Comparison of ENCODE assay signal across 8 mouse cellular contexts in the genomic region with DNA sequence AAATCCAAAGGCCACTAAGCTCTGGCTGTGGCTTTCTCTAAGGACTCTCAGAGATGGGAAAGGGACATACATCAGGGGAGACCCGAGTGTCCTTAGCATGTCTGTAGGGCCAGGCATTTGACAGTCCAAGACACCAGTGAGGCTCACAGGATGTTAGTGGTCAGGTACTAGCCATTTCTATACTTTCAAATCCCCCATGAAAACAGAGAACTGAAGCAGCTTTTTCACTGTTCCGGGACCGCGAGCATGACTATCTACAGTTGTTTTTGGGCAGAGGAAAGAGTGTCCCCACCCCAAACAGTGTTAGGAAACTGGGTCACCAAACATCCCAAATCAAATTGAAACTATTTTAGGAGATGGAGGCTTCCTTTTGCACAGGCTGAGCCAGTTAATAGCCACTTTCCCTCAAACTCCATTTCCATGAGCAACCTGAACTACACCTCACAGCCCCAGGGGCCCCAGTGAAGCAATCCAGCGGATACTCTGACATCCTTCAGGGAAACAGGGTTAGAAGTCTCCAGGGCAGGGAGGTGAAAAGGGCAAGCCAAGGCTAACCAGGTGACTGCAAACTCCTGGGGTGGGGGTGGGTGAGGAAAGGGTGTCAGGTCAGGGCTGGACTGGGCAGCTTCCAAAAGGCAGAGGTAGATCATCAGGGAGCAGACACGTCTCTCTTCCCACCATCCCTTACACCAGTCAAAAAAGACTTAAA. TPM values are rescaled to one million over a fixed set of nuclear protein-coding genes. Genes with fewer than 3 reads are reported as not detected.
DNase-seq lines count a peak whose midpoint lies in the region; ATAC-seq and TF ChIP-seq lines count a peak whose summit lies in the region.

No protein-coding gene starts in this region.

- peak overlapping the region; percentile 98 for H3K4me2 ChIP-seq in liver, embryonic 13.5 days

- DNase-seq in CD4-positive, CD25-positive, alpha-beta regulatory T cell, adult 2 months (ENCODE audit: low read depth, low spot score) = peak; percentile 20
- no peak for DNase-seq in thymus, adult 2 months
- DNase-seq in thymus, postnatal 0 days (ENCODE audit: low spot score) = no peak
- DNase-seq in liver, embryonic 13.5 days = no peak
- no peak for DNase-seq in frontal cortex, postnatal 10 days (ENCODE audit: low spot score in 2 of 2)
- DNase-seq in right cerebral cortex, adult 18-20 months = no peak
- no peak for DNase-seq in thymus, postnatal 36 days

- peak overlapping the region; percentile 83 for H3K9ac ChIP-seq in liver, embryonic 13.5 days

- ATAC-seq in CD4-positive, CD25-positive, alpha-beta regulatory T cell, adult 4 months = no peak
- ATAC-seq in liver, embryonic 13.5 days (ENCODE audit: low read depth) = no peak

- no peaks in the 10 kb centered on the region for H3K36me3 ChIP-seq in thymus, adult 2 months (ENCODE audit: control insufficient read depth, insufficient read depth, low read length)
- H3K36me3 ChIP-seq in liver, embryonic 13.5 days = peaks cover 12% of the 10 kb centered on the region

- no peak for TF ChIP-seq POLR2A in thymus, adult 2 months (IDR thresholded peaks at IDR 0.05; ENCODE audit: control insufficient read depth, extremely low read depth, insufficient read depth, low read length, poor library complexity)

- TF ChIP-seq CTCF in thymus, adult 2 months (IDR thresholded peaks at IDR 0.05; ENCODE audit: borderline replicate concordance, control insufficient read depth, extremely low read depth, insufficient read depth, low read length, poor library complexity) = no peak

- H3K27me3 ChIP-seq in thymus, adult 2 months (ENCODE audit: control insufficient read depth, insufficient read depth, low read length) = no peaks in the 10 kb centered on the region
- peaks cover 15% of the 10 kb centered on the region for H3K27me3 ChIP-seq in liver, embryonic 13.5 days

- peak overlapping the region; percentile 26; the same call in 1 of the 2 replicates for H3K27ac ChIP-seq in thymus, adult 2 months (ENCODE audit: control insufficient read depth, insufficient read depth, low read length)
- no peak overlapping the region for H3K27ac ChIP-seq in liver, embryonic 13.5 days

- peak overlapping the region; percentile 20 for H3K4me3 ChIP-seq in thymus, adult 2 months (ENCODE audit: control insufficient read depth, insufficient read depth, low read length)
- peak overlapping the region; percentile 84 for H3K4me3 ChIP-seq in liver, embryonic 13.5 days (replicated peaks)

- H3K9me3 ChIP-seq in liver, embryonic 13.5 days (replicated peaks) = no peaks in the 10 kb centered on the region

- WGBS in thymus, adult 2 months = 54% methylated on average over 6 of the region's 6 CpGs
- 57% methylated on average over 6 of the region's 6 CpGs for whole genome bisulfite sequencing in liver, embryonic 13.5 days (ENCODE audit: insufficient replicate concordance)

- peaks cover 22% of the 10 kb centered on the region for H3K4me1 ChIP-seq in thymus, adult 2 months (replicated peaks; ENCODE audit: control insufficient read depth, insufficient read depth, low read length)
- H3K4me1 ChIP-seq in liver, embryonic 13.5 days (replicated peaks) = peaks cover 17% of the 10 kb centered on the region

RNA-seq across cellular contexts. Expression of a gene that starts 1.3 kb away (rescaled TPM):
- polyA plus RNA-seq in CD4-positive, CD25-positive, alpha-beta regulatory T cell, adult 4 months (2017; shearing (Covaris generic)) = 10 to 100 TPM; 16.1 to 16.4 TPM
- 67.3 and 68.6 TPM in 2 replicates for polyA plus RNA-seq in thymus, adult 2 months (2012; rRNA removed)
- 25.0 and 27.5 TPM in 2 replicates for polyA plus RNA-seq in thymus, postnatal 0 days (2015; fragmentation: Nextera tagmentation; extraction: Ambion mirVana)
- 8.7 and 10.4 TPM in 2 replicates for polyA plus RNA-seq in liver, embryonic 13.5 days (2015; fragmentation: Nextera tagmentation; extraction: Ambion mirVana)

RNA-seq across cellular contexts. Expression of a gene that starts 14.4 kb away (rescaled TPM):
- 10 to 100 TPM; 10.6 to 28.4 TPM for polyA plus RNA-seq in CD4-positive, CD25-positive, alpha-beta regulatory T cell, adult 4 months (2017; shearing (Covaris generic))
- polyA plus RNA-seq in thymus, adult 2 months (2012; rRNA removed) = 99.6 and 101 TPM in 2 replicates
- polyA plus RNA-seq in thymus, postnatal 0 days (2015; fragmentation: Nextera tagmentation; extraction: Ambion mirVana) = 51.6 and 58.6 TPM in 2 replicates
- polyA plus RNA-seq in liver, embryonic 13.5 days (2015; fragmentation: Nextera tagmentation; extraction: Ambion mirVana) = 40.9 and 41.5 TPM in 2 replicates

RNA-seq across cellular contexts. Expression of a gene that starts 24.5 kb away (rescaled TPM):
- polyA plus RNA-seq in CD4-positive, CD25-positive, alpha-beta regulatory T cell, adult 4 months (2017; shearing (Covaris generic)) = 10 to 100 TPM; 28.9 to 37.0 TPM
- polyA plus RNA-seq in thymus, adult 2 months (2012; rRNA removed) = 95.0 and 98.5 TPM in 2 replicates
- polyA plus RNA-seq in thymus, postnatal 0 days (2015; fragmentation: Nextera tagmentation; extraction: Ambion mirVana) = 25.2 and 26.9 TPM in 2 replicates
- polyA plus RNA-seq in liver, embryonic 13.5 days (2015; fragmentation: Nextera tagmentation; extraction: Ambion mirVana) = 23.0 and 26.0 TPM in 2 replicates

RNA-seq across cellular contexts. Expression of a gene that starts 35.4 kb away (rescaled TPM):
- polyA plus RNA-seq in CD4-positive, CD25-positive, alpha-beta regulatory T cell, adult 4 months (2017; shearing (Covaris generic)) = 10 to 100 TPM; 15.1 to 18.1 TPM
- 0.26 TPM in 1 of 2 replicates, not detected in the other for polyA plus RNA-seq in thymus, adult 2 months (2012; rRNA removed)
- polyA plus RNA-seq in thymus, postnatal 0 days (2015; fragmentation: Nextera tagmentation; extraction: Ambion mirVana) = 26.4 and 27.2 TPM in 2 replicates
- 11.1 and 12.0 TPM in 2 replicates for polyA plus RNA-seq in liver, embryonic 13.5 days (2015; fragmentation: Nextera tagmentation; extraction: Ambion mirVana)
